Mouse (Mus musculus) liver, postnatal 0 days (tissue): ENCODE results near the gene Slc10a4.

ENCODE experiments used
- CTCF ChIP-seq: sonication (generic); IDR thresholded peaks from 2 replicates; pipeline ENCODE4 v1.5.1; 2016; ENCODE audit warnings: antibody characterized with exemption, low read depth
- EP300 ChIP-seq: IDR thresholded peaks from 2 replicates; pipeline ENCODE4 v1.6.1; 2016; ENCODE audit warnings: antibody characterized with exemption, low read depth, mild to moderate bottlenecking

DNA sequence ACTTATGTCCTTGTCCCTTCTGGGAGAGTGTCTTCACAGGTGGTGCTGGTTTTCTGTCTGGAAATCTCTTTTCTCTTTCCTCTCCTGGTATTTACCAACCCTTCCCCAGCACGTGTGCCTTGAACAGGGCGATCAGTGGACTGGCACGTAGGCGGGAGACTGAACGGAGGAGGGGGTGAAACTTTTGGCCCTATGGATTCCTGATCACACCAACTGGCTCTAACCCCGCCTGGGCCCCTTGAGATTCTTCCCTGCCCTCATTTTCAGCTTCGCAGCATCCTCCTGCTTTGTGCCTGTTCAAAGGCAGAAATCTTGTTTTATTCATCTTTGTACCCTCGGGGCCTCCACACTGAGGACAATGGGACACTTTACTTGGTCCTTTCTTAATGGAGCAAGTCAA is 12.3 kb upstream of the Slc10a4 start:
- no peak for TF ChIP-seq CTCF
- TF ChIP-seq EP300, result no peak
